Mouse (Mus musculus) spleen, adult 2 months (tissue): ENCODE measurements around the gene Ehmt1. TPM values are rescaled to one million over a fixed set of nuclear protein-coding genes. Genes with fewer than 3 reads are reported as not detected.

Source experiments
- DNase-seq, 2 experiments: peaks; one replicate each; pipeline versions ENCODE4 v3.0.0 to v3.0.0-alpha.2; 2012 to 2021; ENCODE audit warnings: low spot score in 2 of 2, low read depth in 1 of 2
- H3K27ac ChIP-seq: fragments of 200-500 bp; 2 replicates; pipeline ENCODE4 v1.5.1; 2012; ENCODE audit warnings: low read length, inconsistent platforms; ENCODE audit not compliant: insufficient read depth
- H3K27me3 ChIP-seq: fragments of 200-500 bp; 2 replicates; pipeline ENCODE4 v1.6.1; 2012; ENCODE audit warnings: mild to moderate bottlenecking, moderate library complexity, low read length, inconsistent platforms; ENCODE audit not compliant: control insufficient read depth, insufficient read depth
- H3K36me3 ChIP-seq: fragments of 200-500 bp; 2 replicates; pipeline ENCODE4 v1.6.1; 2012; ENCODE audit warnings: mild to moderate bottlenecking, low read length, inconsistent platforms; ENCODE audit not compliant: control insufficient read depth, insufficient read depth
- H3K4me1 ChIP-seq: fragments of 200-500 bp; 2 replicates; pipeline ENCODE4 v1.6.1; 2011; ENCODE audit warnings: inconsistent platforms; ENCODE audit not compliant: control insufficient read depth, insufficient read depth, insufficient read length
- H3K4me3 ChIP-seq: fragments of 200-500 bp; 2 replicates; pipeline ENCODE4 v1.5.1; 2011; ENCODE audit warnings: mild to moderate bottlenecking, inconsistent platforms; ENCODE audit not compliant: insufficient read depth, insufficient read length; ENCODE audit errors: extremely low read depth
- CTCF ChIP-seq: fragments of 200-500 bp; IDR thresholded peaks from 2 replicates; pipeline ENCODE4 v1.5.1; 2011; ENCODE audit warnings: mild to moderate bottlenecking, inconsistent platforms; ENCODE audit not compliant: insufficient read depth, insufficient read length, insufficient replicate concordance; ENCODE audit errors: extremely low read depth
- POLR2A ChIP-seq: fragments of 200-500 bp; IDR thresholded peaks from 2 replicates; pipeline ENCODE4 v1.6.1; 2011; ENCODE audit warnings: low read depth, low read length, inconsistent platforms
- WGBS: fragments of 180-500 bp; shearing (Covaris S2); methylation state at CpG from one replicate; pipeline ENCODE4 v1.1.7; 2018; 5-methylcytosine and 5-hydroxymethylcytosine counted together
- polyA plus RNA-seq: library from polyadenylated mRNA; depleted of rRNA; stranded (reverse); fragments of >200 nt; gene quantifications from 2 replicates; pipeline ENCODE4 v1.2.3, GENCODE M21; 2012

The Ehmt1 gene
- polyA plus RNA-seq, 1 experiment = 39.4 TPM

DNA sequence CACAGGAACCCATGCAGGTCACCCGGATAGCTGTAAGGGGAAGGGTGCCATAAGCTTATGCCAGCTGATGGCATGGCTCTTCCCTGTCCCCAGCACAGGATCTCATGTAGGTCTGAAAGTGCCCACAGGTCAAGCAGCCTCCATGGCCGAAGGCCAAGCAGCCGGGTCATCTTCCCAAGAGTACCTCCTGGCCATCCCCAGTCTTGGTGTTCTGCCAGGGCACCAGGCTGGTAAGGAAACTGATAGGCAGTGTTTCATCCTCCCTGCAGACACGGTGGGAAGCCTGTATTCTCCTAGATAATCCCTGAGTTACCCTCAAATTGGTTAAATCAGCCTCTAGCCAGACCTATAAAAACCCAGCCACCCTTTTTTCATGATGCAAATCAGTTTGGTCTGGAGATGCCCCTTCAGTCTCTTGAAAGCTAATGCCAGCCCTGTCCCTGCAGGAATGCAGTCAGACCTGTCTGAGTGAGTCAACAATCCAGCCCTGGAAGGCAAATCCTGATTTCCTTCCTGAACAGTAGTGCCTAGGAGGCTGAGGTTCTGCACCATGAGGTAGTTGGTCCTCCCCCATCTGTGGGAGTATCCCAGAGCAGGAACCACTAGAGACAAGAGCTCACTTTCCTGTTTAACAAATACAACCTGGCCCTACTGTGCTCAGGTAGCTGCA, 8.5 kb upstream of the Ehmt1 start:
- Histone ChIP-seq H3K27ac (no peak overlapping the region), H3K4me1 (peaks cover 3% of the 10 kb centered on the region; the same call in 1 of the 2 replicates), H3K27me3 (no peaks in the 10 kb centered on the region), H3K36me3 (peaks cover 14% of the 10 kb centered on the region), H3K4me3 (no peak overlapping the region)
- TF ChIP-seq CTCF = no peak
- no peak for TF ChIP-seq POLR2A
- no peak for DNase-seq
- WGBS = 86% methylated on average over 4 of the region's 4 CpGs

DNA sequence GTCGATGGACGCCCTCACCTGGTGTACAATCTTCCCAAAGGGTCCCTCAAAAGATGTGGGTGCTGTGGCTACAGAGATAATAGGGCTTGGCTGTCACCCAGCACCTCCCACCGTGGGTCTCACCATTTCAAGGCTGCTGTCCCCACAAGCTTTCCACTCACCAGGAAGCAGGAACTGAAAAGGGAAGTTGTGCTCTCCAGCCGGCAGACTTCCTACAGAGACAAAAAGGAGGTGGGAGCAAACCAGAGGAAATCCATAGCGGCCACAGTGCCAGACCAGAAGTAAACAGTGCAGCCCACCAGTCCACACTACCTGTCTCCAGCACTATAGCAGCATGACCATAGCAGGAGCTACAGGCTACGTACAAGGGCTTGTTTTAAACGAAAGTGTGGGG, 7.5 kb upstream of the Ehmt1 start:
- DNase-seq = no peak
- Histone ChIP-seq H3K27me3 (no peaks in the 10 kb centered on the region), H3K36me3 (peaks cover 14% of the 10 kb centered on the region), H3K4me1 (peaks cover 3% of the 10 kb centered on the region; the same call in 1 of the 2 replicates), H3K4me3 (no peak overlapping the region), H3K27ac (no peak overlapping the region)
- 49% methylated on average over 7 of the region's 7 CpGs for WGBS
- TF ChIP-seq POLR2A (no peak), CTCF (no peak)

DNA sequence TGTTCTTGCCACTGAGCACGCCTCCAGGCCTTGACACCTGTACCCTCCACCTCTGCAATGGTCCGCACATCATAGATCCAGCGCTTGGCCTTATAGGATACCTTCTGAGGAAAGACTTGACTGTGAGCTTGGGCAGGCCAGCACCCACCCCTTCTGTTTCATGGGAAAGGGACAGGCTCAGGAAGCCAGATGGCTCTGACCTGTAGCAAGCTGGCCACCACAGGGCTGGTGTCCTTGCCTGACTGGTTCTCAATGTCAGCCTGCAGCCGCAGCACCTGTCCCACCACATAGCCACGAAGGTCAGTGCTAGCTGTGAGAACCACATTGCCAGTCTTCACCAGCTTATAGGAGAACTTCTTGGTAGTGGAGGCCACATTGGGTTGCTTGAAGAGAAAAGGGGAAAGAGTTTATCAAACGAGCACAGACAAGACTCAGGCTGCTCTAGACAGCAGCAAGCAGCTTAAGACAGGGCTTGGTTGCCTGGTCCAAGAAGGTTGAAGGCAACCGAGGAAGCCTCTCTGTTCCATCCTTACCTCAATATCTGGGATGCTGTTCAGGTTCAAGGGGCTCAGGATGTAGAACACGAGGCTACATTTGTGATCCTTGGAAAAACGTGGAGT, 7.0 kb upstream of the Ehmt1 start:
- Histone ChIP-seq H3K27me3 (no peaks in the 10 kb centered on the region), H3K27ac (no peak overlapping the region), H3K4me1 (peaks cover 3% of the 10 kb centered on the region; the same call in 1 of the 2 replicates), H3K4me3 (no peak overlapping the region), H3K36me3 (peaks cover 14% of the 10 kb centered on the region)
- DNase-seq = no peak
- TF ChIP-seq CTCF (no peak), POLR2A (no peak)
- WGBS = 79% methylated on average over 9 of the region's 9 CpGs

DNA sequence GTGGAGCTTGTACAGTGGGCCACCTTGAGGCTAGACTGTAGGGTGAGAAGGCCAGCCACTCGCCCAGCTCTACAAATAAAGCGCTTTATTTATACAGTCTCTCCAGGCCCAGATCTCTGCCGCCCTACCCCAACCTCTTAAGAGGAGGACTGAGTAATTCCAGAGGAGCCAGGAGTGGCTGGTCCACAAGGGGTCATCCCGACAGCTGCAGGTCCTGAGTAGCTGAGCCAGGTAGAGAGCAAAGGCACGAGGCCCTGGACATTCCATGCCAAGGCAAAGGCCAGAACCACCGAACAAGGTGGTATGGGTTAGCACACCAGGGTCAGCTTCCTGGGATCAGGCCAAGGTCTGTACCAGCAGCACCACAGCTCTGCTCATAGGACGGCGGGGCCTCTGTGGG, 5.9 kb upstream of the Ehmt1 start:
- no peak for DNase-seq
- WGBS = 95% methylated on average over 8 of the region's 8 CpGs
- Histone ChIP-seq H3K27me3 (no peaks in the 10 kb centered on the region), H3K4me3 (no peak overlapping the region), H3K27ac (no peak overlapping the region), H3K36me3 (peaks cover 14% of the 10 kb centered on the region), H3K4me1 (peaks cover 3% of the 10 kb centered on the region; the same call in 1 of the 2 replicates)
- TF ChIP-seq CTCF = no peak
- TF ChIP-seq POLR2A = no peak

DNA sequence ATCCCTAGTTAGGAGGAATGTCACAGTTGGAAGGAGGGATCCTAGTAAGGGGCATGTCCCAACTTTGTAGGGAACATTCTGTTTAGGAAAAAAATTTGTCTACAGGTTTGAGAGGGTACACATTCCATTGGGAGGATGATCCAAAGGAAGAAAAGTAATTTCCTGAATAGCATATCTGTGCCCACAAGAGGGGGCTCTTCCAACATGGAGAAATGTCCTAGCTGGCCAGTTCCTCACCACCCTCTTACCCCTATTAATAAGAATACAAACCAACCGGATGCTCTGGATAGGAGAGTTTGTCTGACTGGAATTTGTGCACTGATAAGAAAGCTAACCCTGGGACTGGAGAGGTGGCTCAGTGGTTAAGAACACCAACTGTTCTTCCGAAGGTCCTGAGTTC, 4.1 kb upstream of the Ehmt1 start:
- Histone ChIP-seq H3K4me3 (no peak overlapping the region), H3K27me3 (no peaks in the 10 kb centered on the region), H3K36me3 (peaks cover 14% of the 10 kb centered on the region), H3K4me1 (peaks cover 5% of the 10 kb centered on the region), H3K27ac (no peak overlapping the region)
- 77% methylated on average over 2 of the region's 2 CpGs for WGBS
- TF ChIP-seq POLR2A (no peak), CTCF (no peak)
- no peak for DNase-seq

DNA sequence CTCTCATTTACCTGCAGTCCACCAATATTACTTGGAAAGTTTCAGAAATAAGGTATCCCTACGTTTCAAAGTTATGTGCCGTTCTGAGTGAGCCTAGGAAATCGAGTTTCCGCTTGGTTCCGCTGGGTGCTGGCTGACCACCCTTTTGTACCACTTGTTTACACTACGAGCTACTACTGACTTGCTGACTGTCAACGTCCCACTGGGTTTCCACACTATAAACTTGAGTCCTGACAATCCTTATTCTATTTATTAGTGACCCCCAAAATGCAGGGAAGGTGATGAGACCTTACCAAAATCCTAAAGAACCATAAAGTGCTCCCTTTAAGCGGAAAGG, 393 bp upstream of the Ehmt1 start:
- Histone ChIP-seq H3K36me3 (0 out of 2 replicates have a peak, but pooled peaks cover under 1% of the 10 kb centered on the region), H3K4me3 (peak overlapping the region; percentile 60), H3K27me3 (no peaks in the 10 kb centered on the region), H3K4me1 (peaks cover 2% of the 10 kb centered on the region; the same call in 1 of the 2 replicates), H3K27ac (peak overlapping the region; percentile 69)
- no peak for DNase-seq
- no peak for TF ChIP-seq POLR2A
- TF ChIP-seq CTCF = no peak
- 12% methylated on average over 8 of the region's 8 CpGs for WGBS

DNA sequence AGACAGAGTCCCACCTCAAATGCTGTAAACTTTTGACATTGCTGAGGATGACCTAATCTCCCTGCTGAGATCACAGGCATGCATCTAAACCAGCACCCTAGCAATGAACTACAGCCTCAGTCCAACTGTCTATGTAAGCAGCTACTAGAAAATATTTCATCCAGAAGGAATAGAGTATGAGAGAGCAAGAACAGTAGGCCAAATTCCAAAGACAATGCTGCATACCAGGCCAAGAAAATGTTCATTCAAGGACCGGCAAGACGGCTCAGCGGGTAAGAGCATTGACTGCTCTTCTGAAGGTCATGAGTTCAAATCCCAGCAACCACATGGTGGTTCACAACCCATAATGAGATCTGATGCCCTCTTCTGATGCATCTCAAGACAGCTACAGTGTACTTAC, 4.7 kb downstream of the Ehmt1 start:
- 98% methylated on average over 3 of the region's 3 CpGs for whole genome bisulfite sequencing
- Histone ChIP-seq H3K27ac (no peak overlapping the region), H3K27me3 (no peaks in the 10 kb centered on the region), H3K4me3 (no peak overlapping the region), H3K36me3 (no peaks in the 10 kb centered on the region), H3K4me1 (peaks cover 2% of the 10 kb centered on the region; the same call in 1 of the 2 replicates)
- DNase-seq = no peak
- TF ChIP-seq POLR2A = no peak
- TF ChIP-seq CTCF = no peak
